Mouse (Mus musculus) liver, postnatal 0 days (tissue): ENCODE data around the gene Nap1l1. TPM values are rescaled to one million over a fixed set of nuclear protein-coding genes. Genes with fewer than 3 reads are reported as not detected.

Source experiments
- ATAC-seq: fragments of 200-750 bp; cut with Nextera tagmentation; 2 replicates; pipeline ENCODE4 v1.8.0; 2017; ENCODE audit warnings: mild to moderate bottlenecking, moderate library complexity
- DNase-seq: peaks from one replicate; pipeline ENCODE4 v3.0.0-alpha.2; 2016
- H3K27ac ChIP-seq: fragments of 300-500 bp; sonication (generic); 2 replicates; pipeline ENCODE4 v1.5.1; 2014; ENCODE audit warnings: antibody characterized with exemption, moderate library complexity, mild to moderate bottlenecking, low read depth
- H3K27me3 ChIP-seq: fragments of 300-500 bp; sonication (generic); 2 replicates; pipeline ENCODE4 v1.6.1; 2014; ENCODE audit warnings: low read length, control low read depth, mixed read lengths; ENCODE audit not compliant: insufficient read depth
- H3K36me3 ChIP-seq: fragments of 300-500 bp; sonication (generic); replicated peaks from 2 replicates; pipeline ENCODE4 v1.6.1; 2014; ENCODE audit warnings: mild to moderate bottlenecking, control low read depth, low read length, moderate library complexity, mixed read lengths; ENCODE audit not compliant: insufficient read depth
- H3K4me1 ChIP-seq: fragments of 300-500 bp; sonication (generic); 2 replicates; pipeline ENCODE4 v1.6.1; 2014; ENCODE audit warnings: antibody characterized with exemption, mild to moderate bottlenecking, control low read depth; ENCODE audit not compliant: insufficient read depth
- H3K4me2 ChIP-seq: fragments of 300-500 bp; sonication (generic); 2 replicates; pipeline ENCODE4 v1.6.1; 2014; ENCODE audit warnings: low read depth, mild to moderate bottlenecking, low read length, moderate library complexity, mixed read lengths
- H3K4me3 ChIP-seq: fragments of 300-500 bp; sonication (generic); 2 replicates; pipeline ENCODE4 v1.5.1; 2014; ENCODE audit warnings: low read depth, low read length
- H3K9ac ChIP-seq: fragments of 300-500 bp; sonication (generic); replicated peaks from 2 replicates; pipeline ENCODE4 v1.6.1; 2014; ENCODE audit warnings: mild to moderate bottlenecking, moderate library complexity
- H3K9me3 ChIP-seq: fragments of 300-500 bp; sonication (generic); 2 replicates; pipeline ENCODE4 v1.6.1; 2016; ENCODE audit warnings: mild to moderate bottlenecking, control low read depth, low read length, mixed read lengths
- CTCF ChIP-seq: sonication (generic); IDR thresholded peaks from 2 replicates; pipeline ENCODE4 v1.5.1; 2016; ENCODE audit warnings: antibody characterized with exemption, low read depth
- EP300 ChIP-seq: IDR thresholded peaks from 2 replicates; pipeline ENCODE4 v1.6.1; 2016; ENCODE audit warnings: antibody characterized with exemption, low read depth, mild to moderate bottlenecking
- WGBS: fragments of 180-500 bp; shearing (Covaris S2); extraction: QIAGEN DNeasy Blood & Tissue Kit; methylation state at CpG from one replicate; pipeline ENCODE4 v1.1.7; 2014; ENCODE audit not compliant: insufficient replicate concordance; 5-methylcytosine and 5-hydroxymethylcytosine counted together
- polyA plus RNA-seq: library from polyadenylated mRNA; unstranded; fragments of >200 nt; fragmentation: Nextera tagmentation; extraction: Ambion mirVana; gene quantifications from 2 replicates; pipeline ENCODE4 v1.2.1, GENCODE M21; 2015

Nap1l1 gene
- polyA plus RNA-seq, 1 experiment from 2014 or later: 73.7 TPM

DNA sequence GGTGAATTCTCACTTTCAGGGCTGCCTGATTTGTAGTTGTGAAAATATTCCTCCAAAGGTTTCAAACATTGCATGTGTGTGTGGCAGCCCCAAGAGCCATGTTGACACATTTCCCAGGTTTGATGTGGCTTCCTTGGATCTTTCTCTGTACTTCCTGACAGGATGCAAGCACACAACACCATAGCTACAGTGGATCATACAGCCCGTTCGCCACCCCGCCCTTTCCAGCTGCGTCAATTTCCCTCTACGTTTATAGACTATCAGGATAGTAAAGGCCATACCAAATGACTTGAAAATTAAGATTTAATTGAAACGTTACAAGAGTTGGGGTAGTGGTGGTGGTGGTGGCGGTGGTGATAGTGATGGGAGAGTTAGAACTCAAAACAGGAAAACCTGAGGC is 37.0 kb downstream of the Nap1l1 start:
- Histone ChIP-seq H3K27ac (no peak overlapping the region), H3K9ac (no peak overlapping the region), H3K4me2 (no peak overlapping the region), H3K4me1 (peaks cover 9% of the 10 kb centered on the region), H3K27me3 (peaks cover 13% of the 10 kb centered on the region; the same call in 1 of the 2 replicates), H3K36me3 (no peaks in the 10 kb centered on the region), H3K9me3 (no peaks in the 10 kb centered on the region), H3K4me3 (no peak overlapping the region)
- ATAC-seq (no peak), DNase-seq (no peak)
- 75% methylated on average over 7 of the region's 7 CpGs for WGBS
- TF ChIP-seq CTCF (no peak), EP300 (no peak)

DNA sequence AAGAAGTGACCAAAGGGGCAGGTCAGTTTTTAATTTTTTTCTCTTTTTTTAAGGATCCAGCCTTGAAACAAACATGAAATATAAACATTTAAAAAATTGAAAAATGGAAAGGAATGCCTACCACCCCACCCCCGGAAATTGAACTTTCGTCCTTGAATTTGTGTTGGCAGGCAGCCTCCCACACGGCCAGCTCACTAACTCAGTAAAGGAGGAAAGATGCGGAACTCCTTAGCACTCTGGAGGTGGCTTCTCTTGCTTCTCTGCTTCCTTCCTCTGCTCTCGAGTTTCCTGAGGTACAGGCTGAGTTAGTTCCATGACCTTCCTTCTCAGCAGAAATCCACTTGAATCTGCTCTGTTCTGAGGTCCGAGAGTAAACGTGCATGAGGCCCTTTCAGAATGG is 37.8 kb downstream of the Nap1l1 start:
- 21% methylated on average over 7 of the region's 7 CpGs for WGBS
- ATAC-seq: no peak
- H3K36me3 ChIP-seq: no peaks in the 10 kb centered on the region
- H3K4me2 ChIP-seq: no peak overlapping the region
- peaks cover 16% of the 10 kb centered on the region for H3K4me1 ChIP-seq
- H3K27ac ChIP-seq: no peak overlapping the region
- TF ChIP-seq CTCF (no peak), EP300 (no peak)
- H3K9me3 ChIP-seq: no peaks in the 10 kb centered on the region
- DNase-seq: no peak
- no peak overlapping the region for H3K4me3 ChIP-seq
- no peak overlapping the region for H3K9ac ChIP-seq
- H3K27me3 ChIP-seq: peaks cover 13% of the 10 kb centered on the region; the same call in 1 of the 2 replicates

DNA sequence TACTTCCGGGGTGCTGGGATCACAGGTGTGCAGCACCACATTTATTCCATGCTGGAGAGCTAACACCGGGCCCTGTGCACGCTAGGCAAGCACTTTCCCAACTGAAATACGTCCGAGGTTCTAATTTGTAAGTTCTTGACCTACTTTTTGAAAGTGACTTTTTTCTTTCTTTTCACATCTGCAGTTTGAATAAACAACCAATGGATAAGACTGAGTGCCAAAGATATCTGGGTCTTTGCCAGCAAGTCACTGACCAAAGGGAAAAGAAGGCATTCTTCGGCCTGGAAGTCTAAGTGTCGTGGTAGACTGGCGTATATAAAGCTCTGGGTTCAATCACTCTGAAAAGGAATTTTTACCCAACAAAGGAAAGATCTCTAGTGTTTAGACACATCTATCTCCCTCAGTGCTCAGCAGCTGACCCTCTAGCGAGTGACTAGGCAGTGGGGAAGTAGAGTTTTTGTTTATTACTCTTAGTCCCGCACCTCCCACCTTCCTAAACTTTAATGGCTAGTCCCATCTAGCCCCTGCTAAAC is 39.1 kb downstream of the Nap1l1 start:
- DNase-seq: no peak
- H3K4me3 ChIP-seq: no peak overlapping the region
- H3K27me3 ChIP-seq: peaks cover 6% of the 10 kb centered on the region; the same call in 1 of the 2 replicates
- no peaks in the 10 kb centered on the region for H3K9me3 ChIP-seq
- H3K36me3 ChIP-seq: no peaks in the 10 kb centered on the region
- no peak for ATAC-seq
- WGBS: 83% methylated on average over 10 of the region's 10 CpGs
- H3K4me2 ChIP-seq: no peak overlapping the region
- H3K9ac ChIP-seq: no peak overlapping the region
- peaks cover 22% of the 10 kb centered on the region for H3K4me1 ChIP-seq
- H3K27ac ChIP-seq: no peak overlapping the region
- TF ChIP-seq EP300: no peak
- no peak for TF ChIP-seq CTCF

DNA sequence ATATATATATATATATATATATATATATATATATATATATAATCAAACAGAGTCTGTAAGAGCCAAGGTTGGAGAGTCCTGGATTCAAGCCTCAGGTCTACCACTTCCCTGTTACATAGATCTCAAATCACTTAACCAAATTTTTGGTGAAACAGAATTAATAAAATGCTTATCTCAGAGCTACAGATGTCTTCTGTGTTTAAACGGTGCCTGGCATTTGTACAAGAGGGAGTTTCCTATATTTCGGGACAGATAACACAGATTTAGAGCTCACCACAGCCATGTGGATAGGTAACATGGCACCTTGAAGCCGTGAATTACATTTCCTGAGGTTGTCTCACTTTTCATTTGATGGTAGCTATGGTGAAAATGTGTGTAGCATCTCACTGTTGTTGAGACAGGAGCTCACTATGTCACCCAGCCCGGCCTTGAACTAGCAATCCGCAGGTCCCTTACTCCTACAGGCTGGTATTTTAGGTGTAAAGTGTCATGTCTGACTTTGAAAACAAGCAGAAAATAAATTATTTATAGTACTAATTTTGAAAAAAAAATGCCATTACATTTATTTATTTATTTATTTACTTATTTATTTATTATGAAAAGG is 41.4 kb downstream of the Nap1l1 start:
- H3K36me3 ChIP-seq: no peaks in the 10 kb centered on the region
- H3K4me2 ChIP-seq: no peak overlapping the region
- no peak for DNase-seq
- no peaks in the 10 kb centered on the region for H3K27me3 ChIP-seq
- H3K9ac ChIP-seq: no peak overlapping the region
- H3K4me1 ChIP-seq: peaks cover 20% of the 10 kb centered on the region
- ATAC-seq: no peak
- TF ChIP-seq EP300 (no peak), CTCF (no peak)
- no peak overlapping the region for H3K27ac ChIP-seq
- H3K4me3 ChIP-seq: no peak overlapping the region
- 73% methylated on average over 5 of the region's 5 CpGs for WGBS
- H3K9me3 ChIP-seq: no peaks in the 10 kb centered on the region

DNA sequence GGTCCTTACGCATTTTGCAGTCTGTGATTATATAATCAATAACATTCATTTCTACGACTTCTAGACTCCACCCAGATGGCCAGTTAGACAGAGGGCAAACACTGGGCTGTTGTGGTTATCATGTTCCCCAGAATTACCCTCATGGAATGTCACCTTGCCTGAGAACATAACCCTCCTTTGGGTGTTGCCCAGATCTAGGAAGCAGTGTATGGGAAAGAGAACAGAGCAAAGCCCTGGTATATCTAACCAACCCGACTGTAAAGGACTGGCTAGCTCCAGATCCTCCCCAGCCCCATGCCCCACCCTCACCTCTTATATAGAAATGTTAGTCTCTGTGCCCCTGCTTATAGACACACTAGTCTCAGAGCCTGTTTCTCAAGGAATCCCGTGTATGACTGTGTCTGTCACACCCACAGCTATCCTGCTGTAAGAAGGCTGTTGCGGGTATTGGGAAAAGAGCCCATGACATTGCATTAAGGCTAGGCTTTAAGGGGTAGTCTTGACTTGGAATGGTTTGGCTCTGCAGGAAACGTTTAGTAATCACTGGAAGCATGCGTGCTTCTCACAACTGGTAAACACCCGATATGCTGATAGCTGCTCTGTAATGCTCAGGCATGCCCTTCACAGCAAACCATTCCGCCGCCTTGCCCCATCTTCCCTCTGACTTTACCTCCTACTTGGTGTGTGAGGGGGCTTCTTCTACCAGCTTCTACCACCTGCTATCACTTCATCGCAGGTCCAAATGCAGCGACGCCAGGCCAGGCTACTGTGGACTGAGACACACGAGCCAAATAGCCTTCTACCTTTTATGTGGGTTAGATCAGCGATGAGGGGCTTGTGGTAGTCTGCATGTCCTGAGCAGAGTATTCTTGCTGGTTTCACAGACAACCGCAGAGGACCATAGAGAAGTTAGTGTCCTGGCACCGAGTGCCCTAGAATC is 42.3 kb downstream of the Nap1l1 start:
- Histone ChIP-seq H3K4me3 (no peak overlapping the region), H3K4me2 (peak overlapping the region; percentile 38), H3K9ac (no peak overlapping the region), H3K27ac (0 out of 2 replicates have a peak overlapping the region, but pooled peaks have one; percentile 58), H3K4me1 (peaks cover 20% of the 10 kb centered on the region), H3K27me3 (no peaks in the 10 kb centered on the region), H3K36me3 (no peaks in the 10 kb centered on the region), H3K9me3 (no peaks in the 10 kb centered on the region)
- TF ChIP-seq CTCF (no peak), EP300 (no peak)
- DNase-seq (no peak), ATAC-seq (0 out of 2 replicates have a peak, but pooled peaks have one; percentile 13)
- 67% methylated on average over 17 of the region's 17 CpGs for WGBS

DNA sequence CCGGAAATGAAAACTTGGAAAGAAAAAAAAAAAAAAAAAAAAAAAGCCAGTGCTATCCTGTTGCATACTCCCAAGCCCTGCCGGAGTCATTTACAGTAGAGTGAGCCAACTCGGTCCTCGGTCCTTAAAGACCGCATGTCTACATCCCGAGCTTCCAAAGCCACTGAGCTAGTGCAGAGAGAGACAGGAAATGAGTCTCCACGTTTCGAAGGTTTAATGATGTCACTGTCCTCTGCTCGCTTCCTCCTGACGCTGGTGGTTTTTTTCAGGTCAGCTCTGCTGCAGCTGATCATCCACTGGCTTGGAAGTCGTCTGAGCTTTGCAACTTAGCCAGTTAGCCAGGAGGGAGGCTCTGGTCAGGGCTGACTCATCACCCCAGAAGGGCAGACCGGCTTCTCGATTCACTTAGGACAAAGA is 43.2 kb downstream of the Nap1l1 start:
- peak overlapping the region; percentile 38 for H3K4me2 ChIP-seq
- ATAC-seq: peak; percentile 76

More for the DNA sequence above, 43.2 kb downstream of the Nap1l1 start:
- TF ChIP-seq EP300 (peak; percentile 50; the same call in 1 of the 2 replicates), CTCF (no peak)
- peaks cover 20% of the 10 kb centered on the region for H3K4me1 ChIP-seq
- no peaks in the 10 kb centered on the region for H3K36me3 ChIP-seq
- H3K27me3 ChIP-seq: no peaks in the 10 kb centered on the region
- no peak overlapping the region for H3K4me3 ChIP-seq
- WGBS: 19% methylated on average over 13 of the region's 13 CpGs
- DNase-seq: peak; percentile 42
- peak overlapping the region; percentile 58 for H3K27ac ChIP-seq
- H3K9ac ChIP-seq: no peak overlapping the region
- H3K9me3 ChIP-seq: no peaks in the 10 kb centered on the region
